Mouse (Mus musculus): Measurements from ENCODE around the gene Yipf4. TPM values are rescaled to one million over a fixed set of nuclear protein-coding genes. Genes with fewer than 3 reads are reported as not detected.

The Yipf4 gene
- polyA plus RNA-seq, 1 experiment: 21.6 TPM

GRCm38 (mm10) chr17:74543615-74544014 is 54.3 kb downstream of the Yipf4 start:
- TF ChIP-seq FOSL1 (IDR thresholded peaks at IDR 0.05; ENCODE audit: insufficient read depth, low read length, poor library complexity, severe bottlenecking): no peak
- TF ChIP-seq MAX (IDR thresholded peaks at IDR 0.05): no peak
- TF ChIP-seq MYOG (IDR thresholded peaks at IDR 0.05; ENCODE audit: control insufficient read depth, extremely low read depth, insufficient read length): no peak
- TF ChIP-seq CTCF (IDR thresholded peaks at IDR 0.05; ENCODE audit: control insufficient read depth, insufficient read depth, insufficient read length): no peak
- TF ChIP-seq CEBPB (IDR thresholded peaks at IDR 0.05; ENCODE audit: low read depth): no peak
- no peak for TF ChIP-seq USF1 (IDR thresholded peaks at IDR 0.05; ENCODE audit: low read depth)
- peaks cover 72% of the 10 kb centered on the region for H3K79me3 ChIP-seq (ENCODE audit: low read depth)
- no peak overlapping the region for H3K4me3 ChIP-seq (ENCODE audit: insufficient read depth, poor library complexity, severe bottlenecking)
- H3K27me3 ChIP-seq (ENCODE audit: control insufficient read depth, insufficient read depth, insufficient read length): no peaks in the 10 kb centered on the region
- H3K36me3 ChIP-seq (ENCODE audit: control insufficient read depth, insufficient read depth): peaks cover 19% of the 10 kb centered on the region
- peaks cover 85% of the 10 kb centered on the region for H3K79me2 ChIP-seq (ENCODE audit: control insufficient read depth, insufficient read depth)
- no peak overlapping the region for H3ac ChIP-seq (ENCODE audit: control insufficient read depth, insufficient read length, low read depth)

Other genes starting within 250 kb of the Yipf4 start
- 63.5 TPM for gene Memo1, start 194.0 kb upstream of the Yipf4 start, polyA plus RNA-seq (2012; fragmentation: generic; extraction: Trizol)
- gene Dpy30, start 165.5 kb upstream of the Yipf4 start, polyA plus RNA-seq (2012; fragmentation: generic; extraction: Trizol): 117 TPM
- 9.5 TPM for gene Spast, start 150.5 kb upstream of the Yipf4 start, polyA plus RNA-seq (2012; fragmentation: generic; extraction: Trizol)
- gene Slc30a6, start 93.9 kb upstream of the Yipf4 start, polyA plus RNA-seq (2012; fragmentation: generic; extraction: Trizol): 18.3 TPM
- gene Nlrc4, start 30.4 kb upstream of the Yipf4 start, polyA plus RNA-seq (2012; fragmentation: generic; extraction: Trizol): 0.01 TPM
- 25.5 TPM for gene Birc6, start 38.8 kb downstream of the Yipf4 start, polyA plus RNA-seq (2012; fragmentation: generic; extraction: Trizol)
- 21.1 TPM for gene Ttc27, start 228.2 kb downstream of the Yipf4 start, polyA plus RNA-seq (2012; fragmentation: generic; extraction: Trizol)

All from C2C12 (cell line).